Mouse (Mus musculus) ES-Bruce4 (cell line): ENCODE measurements around the gene Cdk20. TPM values are rescaled to one million over a fixed set of nuclear protein-coding genes. Genes with fewer than 3 reads are reported as not detected.

Experiments
- H3K27ac ChIP-seq: 2 replicates; pipeline ENCODE4 v1.5.1; 2012; ENCODE audit warnings: low read length, inconsistent platforms; ENCODE audit not compliant: insufficient read depth
- H3K27me3 ChIP-seq: 2 replicates; pipeline ENCODE4 v1.6.1; 2012; ENCODE audit warnings: mild to moderate bottlenecking, low read length, inconsistent platforms; ENCODE audit not compliant: control insufficient read depth, poor library complexity, insufficient read depth, severe bottlenecking
- H3K36me3 ChIP-seq: 2 replicates; pipeline ENCODE4 v1.6.1; 2012; ENCODE audit warnings: inconsistent platforms, mild to moderate bottlenecking, low read length, moderate library complexity; ENCODE audit not compliant: control insufficient read depth, poor library complexity, insufficient read depth, severe bottlenecking
- H3K4me1 ChIP-seq: one replicate; pipeline ENCODE4 v1.8.1; 2011; ENCODE audit warnings: low read length; ENCODE audit not compliant: control insufficient read depth, insufficient read depth
- H3K4me3 ChIP-seq: 2 replicates; pipeline ENCODE4 v1.5.1; 2011; ENCODE audit warnings: low read depth, mild to moderate bottlenecking, low read length
- H3K9ac ChIP-seq: 2 replicates; pipeline ENCODE4 v1.6.1; 2012; ENCODE audit warnings: low read depth, mild to moderate bottlenecking, inconsistent platforms; ENCODE audit not compliant: poor library complexity, severe bottlenecking
- H3K9me3 ChIP-seq: replicated peaks from 2 replicates; pipeline ENCODE4 v1.6.1; 2012; ENCODE audit warnings: mild to moderate bottlenecking, low read length, inconsistent platforms; ENCODE audit not compliant: control insufficient read depth, poor library complexity, insufficient read depth, severe bottlenecking
- CTCF ChIP-seq: IDR thresholded peaks from one replicate; pipeline ENCODE4 v1.8.1; 2011; ENCODE audit warnings: low read depth, low read length
- EP300 ChIP-seq: IDR thresholded peaks from 2 replicates; pipeline ENCODE4 v1.6.1; 2011; ENCODE audit warnings: low read depth, low read length; ENCODE audit not compliant: insufficient read depth
- POLR2A ChIP-seq: IDR thresholded peaks from one replicate; pipeline ENCODE4 v1.8.1; 2011; ENCODE audit warnings: low read length; ENCODE audit not compliant: insufficient read depth
- polyA plus RNA-seq: library from polyadenylated mRNA; stranded (reverse); fragments of >200 nt; gene quantifications from 2 replicates; pipeline ENCODE4 v1.2.4, GENCODE M21; 2011; ENCODE audit warnings: low read depth; ENCODE audit not compliant: missing spikeins, insufficient read depth, insufficient read length

The Cdk20 gene
- polyA plus RNA-seq, 1 experiment = 4.6 TPM

GRCm38 (mm10) chr13:64416955-64417601, 15.0 kb upstream of the Cdk20 start:
- Histone ChIP-seq H3K36me3 (no peaks in the 10 kb centered on the region), H3K9me3 (no peaks in the 10 kb centered on the region), H3K27me3 (no peaks in the 10 kb centered on the region), H3K4me3 (no peak overlapping the region), H3K27ac (no peak overlapping the region), H3K4me1 (peaks cover 8% of the 10 kb centered on the region), H3K9ac (no peak overlapping the region)
- TF ChIP-seq EP300 (no peak), POLR2A (no peak), CTCF (no peak)

DNA sequence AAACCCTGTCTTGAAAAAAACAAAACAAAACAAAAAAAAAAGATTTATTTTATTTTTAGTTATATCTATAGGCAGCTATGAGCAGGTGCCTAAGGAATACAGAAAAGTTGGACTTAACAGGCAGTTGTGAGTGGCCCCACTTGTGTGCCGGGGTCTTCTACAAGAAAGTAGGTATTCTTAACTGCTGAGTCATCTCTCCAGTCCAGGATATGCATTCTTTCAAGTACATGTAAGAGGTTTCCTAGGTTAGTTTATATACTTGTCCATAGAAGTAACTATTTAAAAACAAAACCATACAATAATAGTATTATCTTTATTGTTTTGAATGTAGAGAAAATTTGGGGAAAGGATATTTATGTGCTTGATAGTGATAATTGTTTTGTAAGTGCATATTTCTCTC, 11.3 kb upstream of the Cdk20 start:
- H3K27me3 ChIP-seq = no peaks in the 10 kb centered on the region
- TF ChIP-seq CTCF (no peak), EP300 (no peak), POLR2A (no peak)

DNA sequence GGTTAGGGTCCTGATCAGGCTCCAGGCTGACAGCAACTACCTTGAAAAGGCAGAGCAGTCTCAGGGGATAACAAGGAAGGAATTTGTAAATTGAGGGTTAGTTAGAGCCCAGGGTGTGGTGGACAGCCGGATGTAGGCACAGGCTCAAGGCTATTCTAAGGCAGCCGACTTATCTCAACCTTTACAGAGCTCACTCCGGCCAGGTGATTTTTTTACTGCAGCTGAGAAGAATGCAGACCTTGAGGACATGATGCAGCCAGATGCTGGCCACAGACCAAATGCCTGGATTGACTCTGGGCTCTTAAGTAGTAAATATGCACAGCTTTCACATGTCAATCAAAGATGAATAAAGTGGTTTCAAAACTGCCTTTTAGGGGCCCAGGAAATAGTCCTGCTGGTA, 10.7 kb upstream of the Cdk20 start:
- Histone ChIP-seq H3K4me1 (peaks cover 10% of the 10 kb centered on the region), H3K9me3 (no peaks in the 10 kb centered on the region), H3K9ac (no peak overlapping the region), H3K27me3 (no peaks in the 10 kb centered on the region), H3K27ac (peak overlapping the region; percentile 74), H3K36me3 (no peaks in the 10 kb centered on the region), H3K4me3 (no peak overlapping the region)
- TF ChIP-seq CTCF (no peak), POLR2A (no peak), EP300 (peak; percentile 81)

More for the DNA sequence above, 11.3 kb upstream of the Cdk20 start:
- Histone ChIP-seq H3K4me3 (no peak overlapping the region), H3K4me1 (peaks cover 10% of the 10 kb centered on the region), H3K36me3 (no peaks in the 10 kb centered on the region), H3K9me3 (no peaks in the 10 kb centered on the region), H3K9ac (no peak overlapping the region; the same call in 1 of the 2 replicates), H3K27ac (no peak overlapping the region)

DNA sequence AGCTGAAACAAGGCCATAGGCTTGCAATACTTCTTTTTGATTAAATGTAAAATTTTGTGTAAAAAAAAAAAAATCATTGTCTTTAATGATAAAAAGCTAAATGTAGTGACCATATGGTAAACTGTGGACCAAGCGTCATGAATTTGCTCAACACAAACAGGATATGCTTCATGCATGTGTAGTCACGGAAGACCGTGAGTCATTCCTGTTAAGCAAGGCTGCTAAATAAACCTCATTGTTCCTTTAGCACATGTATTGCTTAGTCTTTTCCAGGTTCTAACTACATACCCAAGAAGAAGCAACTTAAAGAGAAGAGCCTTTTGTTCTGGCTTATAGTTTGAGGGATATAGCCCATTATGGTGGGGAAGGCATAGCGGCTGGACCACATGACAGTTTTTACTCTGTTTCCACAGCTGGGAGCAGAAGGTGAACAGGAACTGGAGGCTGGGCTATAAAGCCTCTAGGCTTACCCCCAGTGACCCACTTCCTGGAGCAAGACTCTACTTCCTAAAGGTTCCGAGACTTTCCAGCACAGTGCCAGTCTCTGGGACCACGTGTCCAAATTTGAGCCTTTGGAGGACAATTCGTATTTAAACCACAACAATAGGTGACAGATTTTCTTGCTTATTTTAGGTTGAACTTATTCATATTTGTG, 10.0 kb upstream of the Cdk20 start:
- H3K4me3 ChIP-seq = no peak overlapping the region
- no peaks in the 10 kb centered on the region for H3K36me3 ChIP-seq
- H3K9me3 ChIP-seq = no peaks in the 10 kb centered on the region
- TF ChIP-seq EP300 (no peak), CTCF (no peak), POLR2A (no peak)
- H3K27ac ChIP-seq = peak overlapping the region; percentile 59; the same call in 1 of the 2 replicates
- no peaks in the 10 kb centered on the region for H3K27me3 ChIP-seq
- H3K4me1 ChIP-seq = peaks cover 10% of the 10 kb centered on the region
- no peak overlapping the region for H3K9ac ChIP-seq

GRCm38 (mm10) chr13:64422607-64422957, 9.5 kb upstream of the Cdk20 start:
- Histone ChIP-seq H3K36me3 (no peaks in the 10 kb centered on the region), H3K27me3 (no peaks in the 10 kb centered on the region), H3K4me3 (no peak overlapping the region), H3K9me3 (no peaks in the 10 kb centered on the region), H3K27ac (no peak overlapping the region), H3K4me1 (peaks cover 10% of the 10 kb centered on the region), H3K9ac (no peak overlapping the region)
- TF ChIP-seq CTCF = no peak
- no peak for TF ChIP-seq POLR2A
- no peak for TF ChIP-seq EP300

- Histone ChIP-seq H3K27ac (no peak overlapping the region), H3K36me3 (no peaks in the 10 kb centered on the region), H3K4me1 (peaks cover 10% of the 10 kb centered on the region), H3K9ac (no peak overlapping the region), H3K27me3 (no peaks in the 10 kb centered on the region), H3K4me3 (no peak overlapping the region), H3K9me3 (no peaks in the 10 kb centered on the region)
- no peak for TF ChIP-seq POLR2A
- no peak for TF ChIP-seq EP300
- TF ChIP-seq CTCF = no peak
These were observed 7.8 kb upstream of the Cdk20 start for GRCm38 (mm10) chr13:64424347-64424746.
